Mouse (Mus musculus) hindbrain, embryonic 14.5 days (tissue): ENCODE measurements around the gene Purb. TPM values are rescaled to one million over a fixed set of nuclear protein-coding genes. Genes with fewer than 3 reads are reported as not detected.

ENCODE experiments used
- ATAC-seq: fragments of 200-750 bp; cut with Nextera tagmentation; 2 replicates; pipeline ENCODE4 v1.8.0; 2017; ENCODE audit warnings: moderate number of reproducible peaks, mild to moderate bottlenecking, moderate TSS enrichment, moderate library complexity; ENCODE audit not compliant: low FRiP score
- DNase-seq: peaks from one replicate; pipeline ENCODE4 v3.0.0-alpha.2; 2015; ENCODE audit warnings: low spot score
- H3K27ac ChIP-seq: fragments of 300-500 bp; sonication (generic); 2 replicates; pipeline ENCODE4 v1.5.1; 2014; ENCODE audit warnings: mild to moderate bottlenecking, moderate library complexity
- H3K27me3 ChIP-seq: fragments of 300-500 bp; sonication (generic); 2 replicates; pipeline ENCODE4 v1.6.1; 2014; ENCODE audit warnings: mild to moderate bottlenecking, low read length, mixed read lengths; ENCODE audit not compliant: control insufficient read depth, insufficient read depth
- H3K36me3 ChIP-seq: fragments of 300-500 bp; sonication (generic); replicated peaks from 2 replicates; pipeline ENCODE4 v1.6.1; 2014; ENCODE audit not compliant: control insufficient read depth, insufficient read depth
- H3K4me1 ChIP-seq: fragments of 300-500 bp; sonication (generic); replicated peaks from 2 replicates; pipeline ENCODE4 v1.6.1; 2014; ENCODE audit warnings: antibody characterized with exemption, low read length, mixed read lengths; ENCODE audit not compliant: control insufficient read depth, insufficient read depth
- H3K4me2 ChIP-seq: fragments of 300-500 bp; sonication (generic); replicated peaks from 2 replicates; pipeline ENCODE4 v1.6.1; 2014; ENCODE audit warnings: mild to moderate bottlenecking, moderate library complexity
- H3K4me3 ChIP-seq: fragments of 300-500 bp; sonication (generic); replicated peaks from 2 replicates; pipeline ENCODE4 v1.5.1; 2014; ENCODE audit warnings: mild to moderate bottlenecking, low read length
- H3K9ac ChIP-seq: fragments of 300-500 bp; sonication (generic); 2 replicates; pipeline ENCODE4 v1.6.1; 2014
- H3K9me3 ChIP-seq: fragments of 300-500 bp; sonication (generic); 2 replicates; pipeline ENCODE4 v1.6.1; 2016; ENCODE audit warnings: low read length; ENCODE audit not compliant: control insufficient read depth
- WGBS: fragments of 180-500 bp; shearing (Covaris S2); extraction: QIAGEN DNeasy Blood & Tissue Kit; methylation state at CpG from one replicate; pipeline ENCODE4 v1.1.7; 2014; 5-methylcytosine and 5-hydroxymethylcytosine counted together
- polyA plus RNA-seq: library from polyadenylated mRNA; unstranded; fragments of >200 nt; fragmentation: Nextera tagmentation; extraction: Ambion mirVana; gene quantifications from 2 replicates; pipeline ENCODE4 v1.2.1, GENCODE M21; 2014

The Purb gene
- polyA plus RNA-seq, 1 experiment from 2014 or later, result 9.8 TPM

DNA sequence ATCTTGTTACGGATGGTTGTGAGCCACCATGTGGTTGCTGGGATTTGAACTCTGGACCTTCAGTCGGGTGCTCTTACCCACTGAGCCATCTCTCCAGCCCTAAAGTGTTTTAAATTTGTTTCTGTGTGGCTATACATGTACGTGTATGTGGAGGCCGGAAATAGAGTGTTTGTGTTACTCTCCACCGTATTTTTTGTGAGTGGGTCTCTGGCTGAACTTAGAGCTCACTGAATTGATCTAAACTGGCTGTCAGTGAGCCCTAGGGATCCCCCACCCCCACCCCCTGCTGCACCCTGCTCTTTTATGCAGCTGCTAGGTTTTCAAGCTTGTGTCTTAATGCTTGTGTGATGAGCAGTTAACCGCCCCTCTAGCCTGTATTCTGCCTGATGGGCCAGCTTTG lies 1.2 kb upstream of the Purb start:
- DNase-seq (no peak), ATAC-seq (no peak)
- no peaks in the 10 kb centered on the region for H3K27me3 ChIP-seq
- H3K9me3 ChIP-seq, result no peaks in the 10 kb centered on the region
- H3K4me1 ChIP-seq, result peaks cover 24% of the 10 kb centered on the region
- H3K4me2 ChIP-seq, result peak overlapping the region; percentile 99
- H3K4me3 ChIP-seq, result no peak overlapping the region
- WGBS, result 81% methylated on average over 6 of the region's 6 CpGs
- no peak overlapping the region for H3K9ac ChIP-seq
- H3K27ac ChIP-seq, result no peak overlapping the region
- H3K36me3 ChIP-seq, result peaks cover 9% of the 10 kb centered on the region; the same call in 1 of the 2 replicates

DNA sequence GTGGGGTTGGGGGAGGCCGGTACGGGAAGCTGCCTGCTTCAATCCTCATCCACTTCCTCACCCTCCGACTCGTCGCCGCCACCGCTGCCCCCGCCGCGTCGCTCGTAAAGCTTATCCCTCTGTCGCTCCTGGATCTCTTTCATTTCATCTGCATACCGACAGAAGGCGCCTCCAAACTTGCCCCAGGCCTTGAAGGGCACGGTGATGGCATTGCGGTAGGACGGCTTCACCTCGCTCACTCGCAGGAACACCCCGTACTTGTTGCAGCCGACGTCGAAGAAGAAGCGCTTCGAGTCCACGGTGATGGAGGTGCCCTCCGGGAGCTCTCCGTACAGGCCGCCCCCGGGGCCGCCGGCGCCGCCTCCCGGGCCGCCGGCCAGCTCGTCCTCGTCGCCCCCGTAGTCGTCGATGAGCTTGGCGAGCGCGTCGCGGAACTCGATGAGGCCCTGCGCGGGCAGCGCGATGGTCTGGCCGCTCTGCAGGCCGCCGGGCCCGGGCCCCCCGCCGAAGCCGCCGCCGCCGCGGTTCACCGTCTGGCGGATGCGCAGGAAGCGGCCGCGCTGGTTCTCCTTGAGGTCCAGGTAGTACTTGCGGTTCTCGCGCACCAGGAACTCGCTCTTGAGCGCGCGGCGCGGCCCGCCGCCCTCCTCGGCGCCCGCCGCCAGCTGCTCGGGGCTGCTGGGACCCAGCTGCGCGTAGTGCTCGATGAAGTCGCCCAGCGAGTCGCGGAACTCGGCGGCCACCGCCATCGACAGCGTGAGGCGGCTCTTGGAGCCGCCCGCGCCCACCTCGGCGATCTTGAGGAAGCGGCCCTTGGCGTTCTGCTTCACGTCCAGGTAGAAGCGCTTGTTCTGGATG lies 614 bp downstream of the Purb start:
- peak overlapping the region; percentile 98 for H3K27ac ChIP-seq
- no peaks in the 10 kb centered on the region for H3K9me3 ChIP-seq
- H3K4me3 ChIP-seq, result peak overlapping the region; percentile 79
- peak overlapping the region; percentile 99 for H3K4me2 ChIP-seq
- H3K9ac ChIP-seq, result peak overlapping the region; percentile 95
- H3K27me3 ChIP-seq, result no peaks in the 10 kb centered on the region
- WGBS, result under 1% methylated on average over 109 of the region's 109 CpGs
- peak; percentile 47 for DNase-seq
- ATAC-seq, result peak; percentile 24
- H3K4me1 ChIP-seq, result peaks cover 41% of the 10 kb centered on the region
- peaks cover 13% of the 10 kb centered on the region; the same call in 1 of the 2 replicates for H3K36me3 ChIP-seq

DNA sequence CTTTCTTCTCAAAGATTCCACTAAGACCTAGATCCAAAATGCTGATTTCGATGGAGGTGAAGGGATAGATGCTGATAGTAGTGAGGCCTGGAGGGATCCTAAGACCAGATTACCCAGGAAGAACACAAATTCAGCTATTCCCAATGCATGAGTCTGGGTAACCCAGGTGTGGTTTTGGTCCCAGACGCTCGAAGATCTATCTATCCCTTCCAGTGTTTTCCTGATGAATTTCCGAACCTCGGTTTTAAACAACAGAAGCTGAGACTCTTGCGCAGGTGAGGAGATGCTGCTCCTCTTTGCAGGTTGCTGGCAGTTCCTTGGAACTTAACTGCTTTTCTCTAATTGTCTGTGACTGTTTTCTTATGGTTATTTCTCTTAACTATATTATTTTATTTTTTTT lies 1.3 kb downstream of the Purb start:
- Histone ChIP-seq H3K9me3 (no peaks in the 10 kb centered on the region), H3K9ac (peak overlapping the region; percentile 95), H3K4me2 (peak overlapping the region; percentile 99), H3K4me1 (peaks cover 46% of the 10 kb centered on the region), H3K4me3 (peak overlapping the region; percentile 79), H3K27ac (peak overlapping the region; percentile 98), H3K36me3 (peaks cover 13% of the 10 kb centered on the region; the same call in 1 of the 2 replicates), H3K27me3 (no peaks in the 10 kb centered on the region)
- 39% methylated on average over 6 of the region's 6 CpGs for WGBS
- ATAC-seq (no peak), DNase-seq (no peak)

DNA sequence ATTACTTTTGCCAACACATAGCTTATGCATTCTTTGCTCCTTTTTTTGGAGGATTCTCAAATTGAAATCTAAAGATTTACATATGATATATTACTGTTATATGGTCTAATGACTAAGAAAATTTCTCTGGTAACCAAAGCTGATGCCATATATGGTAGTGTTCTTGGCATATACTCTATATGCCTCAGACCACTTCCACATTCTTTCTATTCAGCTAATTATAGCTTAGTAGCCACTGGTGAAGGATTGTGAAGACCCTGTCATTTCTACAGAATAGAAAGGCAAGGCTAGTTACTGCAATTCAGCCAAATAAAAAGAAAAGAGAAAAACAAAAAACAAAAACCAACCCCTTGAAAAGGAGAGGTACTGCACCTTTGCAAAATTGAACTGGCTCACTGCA lies 3.6 kb downstream of the Purb start:
- Histone ChIP-seq H3K27me3 (no peaks in the 10 kb centered on the region), H3K36me3 (peaks cover 21% of the 10 kb centered on the region; the same call in 1 of the 2 replicates), H3K9me3 (no peaks in the 10 kb centered on the region), H3K4me2 (peak overlapping the region; percentile 99), H3K4me3 (peak overlapping the region; percentile 79), H3K9ac (peak overlapping the region; percentile 95), H3K4me1 (peaks cover 54% of the 10 kb centered on the region), H3K27ac (peak overlapping the region; percentile 7; the same call in 1 of the 2 replicates)
- DNase-seq (no peak), ATAC-seq (no peak)

DNA sequence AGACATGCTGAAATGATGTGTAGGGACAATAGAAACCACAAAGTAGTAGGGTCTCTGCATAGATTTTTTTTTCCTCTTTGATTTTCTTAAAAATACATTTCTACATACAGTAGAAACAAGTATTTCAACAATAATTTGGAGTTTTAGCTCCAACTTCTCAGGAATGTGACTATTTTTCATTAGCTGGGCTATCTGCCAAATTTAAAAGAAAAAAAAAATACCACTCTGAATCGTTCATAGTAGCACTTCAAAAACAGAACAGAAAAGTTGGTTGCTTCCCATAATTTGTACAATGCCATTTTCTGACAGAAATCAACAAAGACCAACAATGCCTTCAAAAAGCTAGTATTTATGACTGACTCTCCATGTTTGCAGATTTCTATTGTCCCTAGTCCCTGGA lies 4.2 kb downstream of the Purb start:
- H3K9ac ChIP-seq, result peak overlapping the region; percentile 95
- ATAC-seq (no peak), DNase-seq (no peak)
- peak overlapping the region; percentile 99 for H3K4me2 ChIP-seq
- H3K27me3 ChIP-seq, result no peaks in the 10 kb centered on the region
- peak overlapping the region; percentile 72 for H3K27ac ChIP-seq
- peaks cover 54% of the 10 kb centered on the region for H3K4me1 ChIP-seq
- peak overlapping the region; percentile 79 for H3K4me3 ChIP-seq
- whole genome bisulfite sequencing, result 26% methylated on average over 1 of the region's 1 CpGs
- H3K9me3 ChIP-seq, result no peaks in the 10 kb centered on the region
- H3K36me3 ChIP-seq, result peaks cover 27% of the 10 kb centered on the region; the same call in 1 of the 2 replicates

DNA sequence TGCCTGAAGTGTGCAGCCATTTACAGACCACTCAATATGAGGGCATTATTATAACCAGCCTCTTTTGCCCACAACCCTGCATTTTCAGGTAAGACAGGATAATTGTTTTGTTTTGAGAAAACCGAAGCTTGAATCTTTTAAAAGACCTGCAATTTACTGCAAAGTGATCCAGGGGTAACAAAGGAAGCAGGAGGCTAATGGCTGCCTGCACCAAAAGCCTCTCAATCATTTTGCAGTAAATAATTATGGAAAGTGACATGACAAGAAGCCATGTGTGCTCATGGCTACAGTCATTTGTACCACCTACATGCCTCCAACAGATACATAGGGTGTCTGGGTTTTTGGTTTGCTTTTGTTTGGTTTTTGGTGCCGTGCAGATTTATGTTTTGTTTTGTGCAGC lies 4.7 kb downstream of the Purb start:
- Histone ChIP-seq H3K9ac (peak overlapping the region; percentile 95), H3K9me3 (no peaks in the 10 kb centered on the region), H3K27me3 (no peaks in the 10 kb centered on the region), H3K4me1 (peaks cover 54% of the 10 kb centered on the region), H3K4me3 (peak overlapping the region; percentile 79), H3K27ac (peak overlapping the region; percentile 72), H3K4me2 (peak overlapping the region; percentile 99), H3K36me3 (peaks cover 31% of the 10 kb centered on the region)
- DNase-seq, result peak; percentile 28
- WGBS, result 51% methylated on average over 2 of the region's 2 CpGs
- no peak for ATAC-seq

DNA sequence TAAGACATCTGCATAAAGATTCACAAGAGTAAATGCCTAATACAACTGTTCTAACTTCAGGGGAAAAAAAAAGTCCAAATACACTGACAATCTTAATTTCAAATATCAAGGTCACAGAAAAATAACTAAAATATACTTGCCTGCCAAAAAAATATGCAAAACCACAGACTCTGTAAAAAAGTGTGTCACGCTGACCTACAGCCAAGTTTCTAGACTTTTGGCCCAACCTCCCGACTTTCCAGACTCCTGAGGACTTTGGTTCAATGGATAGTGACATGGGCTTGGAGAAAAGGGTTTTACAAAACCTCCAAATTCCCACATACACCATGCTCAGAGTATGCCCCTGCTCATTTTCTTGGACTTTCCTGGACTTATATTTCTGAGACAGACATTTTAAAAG lies 7.2 kb downstream of the Purb start:
- peak overlapping the region; percentile 8 for H3K4me2 ChIP-seq
- peaks cover 39% of the 10 kb centered on the region for H3K36me3 ChIP-seq
- H3K27me3 ChIP-seq, result no peaks in the 10 kb centered on the region
- no peak overlapping the region for H3K27ac ChIP-seq
- ATAC-seq (no peak), DNase-seq (no peak)
- no peak overlapping the region for H3K9ac ChIP-seq
- no peaks in the 10 kb centered on the region for H3K9me3 ChIP-seq
- peaks cover 43% of the 10 kb centered on the region for H3K4me1 ChIP-seq
- no peak overlapping the region for H3K4me3 ChIP-seq
- 82% methylated on average over 2 of the region's 2 CpGs for WGBS

DNA sequence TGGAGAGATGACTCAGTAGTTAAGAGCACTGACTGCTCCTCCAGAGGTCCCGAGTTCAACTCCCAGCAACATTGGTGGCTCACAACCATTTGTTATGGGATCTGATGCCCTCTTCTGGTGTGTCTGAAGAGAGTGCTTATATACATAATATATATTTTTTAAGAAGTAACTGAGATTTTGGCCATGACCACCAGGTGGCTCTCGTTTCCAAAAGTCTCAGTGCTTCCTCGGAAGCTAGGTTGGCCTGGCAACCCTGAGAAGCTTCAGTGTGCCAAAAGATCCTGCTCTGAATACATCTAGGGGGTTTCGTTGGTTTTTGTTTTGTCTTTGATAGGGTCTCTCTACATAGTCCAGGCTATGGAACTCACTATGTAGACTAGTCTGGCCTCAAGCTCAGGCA lies 10.6 kb downstream of the Purb start:
- Histone ChIP-seq H3K27ac (no peak overlapping the region), H3K36me3 (peaks cover 34% of the 10 kb centered on the region), H3K4me1 (peaks cover 13% of the 10 kb centered on the region), H3K4me3 (no peak overlapping the region), H3K27me3 (no peaks in the 10 kb centered on the region), H3K9me3 (no peaks in the 10 kb centered on the region), H3K4me2 (no peak overlapping the region), H3K9ac (no peak overlapping the region)
- WGBS, result 24% methylated on average over 4 of the region's 4 CpGs
- ATAC-seq (peak; percentile 64; the same call in 1 of the 2 replicates), DNase-seq (peak; percentile 86)

DNA sequence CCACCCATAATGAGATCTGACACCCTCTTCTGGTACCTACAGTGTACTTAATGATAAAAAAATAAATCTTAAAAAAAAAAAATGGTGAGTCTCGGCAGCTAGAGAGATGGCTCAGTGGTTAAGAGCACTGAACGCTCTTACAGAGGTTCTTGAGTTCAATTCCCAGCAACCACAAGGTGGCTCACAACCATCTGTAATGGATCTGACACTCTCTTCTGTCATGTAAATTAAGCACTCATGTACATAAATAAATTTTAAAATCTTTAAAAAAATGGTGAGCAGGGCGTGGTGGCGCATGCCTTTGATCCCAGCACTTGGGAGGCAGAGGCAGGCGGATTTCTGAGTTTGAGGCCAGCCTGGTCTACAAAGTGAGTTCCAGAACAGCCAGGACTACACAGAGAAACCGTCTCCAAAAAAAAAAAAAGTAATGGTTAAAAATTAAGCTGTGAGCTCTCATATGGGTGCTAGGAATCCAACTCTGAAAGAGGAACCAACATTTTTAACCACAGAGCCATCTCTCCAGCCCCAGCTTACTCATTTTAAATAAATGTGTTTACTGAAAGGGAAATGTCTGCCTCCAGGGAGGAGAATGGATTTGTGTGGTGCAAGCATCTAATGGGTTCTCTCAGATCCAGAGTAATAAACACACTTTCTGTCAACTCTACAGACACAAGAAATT lies 12.4 kb downstream of the Purb start:
- H3K4me1 ChIP-seq, result peaks cover 1% of the 10 kb centered on the region; the same call in 1 of the 2 replicates
- H3K9me3 ChIP-seq, result no peaks in the 10 kb centered on the region
- no peak overlapping the region for H3K27ac ChIP-seq
- no peak overlapping the region for H3K4me3 ChIP-seq
- H3K27me3 ChIP-seq, result no peaks in the 10 kb centered on the region
- no peak overlapping the region for H3K4me2 ChIP-seq
- ATAC-seq (no peak), DNase-seq (no peak)
- 91% methylated on average over 6 of the region's 6 CpGs for WGBS
- H3K9ac ChIP-seq, result no peak overlapping the region
- H3K36me3 ChIP-seq, result peaks cover 33% of the 10 kb centered on the region
